Mouse (Mus musculus) hindbrain, postnatal 0 days (tissue): Measurements from ENCODE around the gene Nfib. TPM values are rescaled to one million over a fixed set of nuclear protein-coding genes. Genes with fewer than 3 reads are reported as not detected.

Experiments used
- ATAC-seq: fragments of 200-750 bp; cut with Nextera tagmentation; 2 replicates; pipeline ENCODE4 v1.8.0; 2017; ENCODE audit warnings: mild to moderate bottlenecking, moderate TSS enrichment, moderate library complexity
- DNase-seq: peaks from one replicate; pipeline ENCODE4 v3.0.0-alpha.2; 2015; ENCODE audit warnings: low spot score
- H3K27ac ChIP-seq: fragments of 300-500 bp; sonication (generic); 2 replicates; pipeline ENCODE4 v1.5.1; 2014; ENCODE audit warnings: mild to moderate bottlenecking
- H3K27me3 ChIP-seq: fragments of 300-500 bp; sonication (generic); 2 replicates; pipeline ENCODE4 v1.6.1; 2014; ENCODE audit warnings: low read length, mixed read lengths; ENCODE audit not compliant: insufficient read depth
- H3K36me3 ChIP-seq: fragments of 300-500 bp; sonication (generic); 2 replicates; pipeline ENCODE4 v1.6.1; 2014; ENCODE audit warnings: low read length, mixed read lengths; ENCODE audit not compliant: insufficient read depth
- H3K4me1 ChIP-seq: fragments of 300-500 bp; sonication (generic); 2 replicates; pipeline ENCODE4 v1.6.1; 2014; ENCODE audit warnings: antibody characterized with exemption, low read length, mixed read lengths; ENCODE audit not compliant: insufficient read depth
- H3K4me2 ChIP-seq: fragments of 300-500 bp; sonication (generic); 2 replicates; pipeline ENCODE4 v1.6.1; 2014; ENCODE audit warnings: low read depth, mild to moderate bottlenecking, low read length, moderate library complexity, mixed read lengths
- H3K4me3 ChIP-seq: fragments of 300-500 bp; sonication (generic); 2 replicates; pipeline ENCODE4 v1.5.1; 2014; ENCODE audit warnings: low read length
- H3K9ac ChIP-seq: fragments of 300-500 bp; sonication (generic); replicated peaks from 2 replicates; pipeline ENCODE4 v1.6.1; 2014; ENCODE audit warnings: mild to moderate bottlenecking, low read length, moderate library complexity, mixed read lengths
- H3K9me3 ChIP-seq: fragments of 300-500 bp; sonication (generic); 2 replicates; pipeline ENCODE4 v1.6.1; 2016; ENCODE audit warnings: low read length, mixed read lengths
- CTCF ChIP-seq: IDR thresholded peaks from 2 replicates; pipeline ENCODE4 v1.5.1; 2016; ENCODE audit warnings: antibody characterized with exemption, control low read depth, low read depth
- whole genome bisulfite sequencing: fragments of 180-500 bp; shearing (Covaris S2); extraction: QIAGEN DNeasy Blood & Tissue Kit; methylation state at CpG from one replicate; pipeline ENCODE4 v1.1.7; 2014; 5-methylcytosine and 5-hydroxymethylcytosine counted together
- polyA plus RNA-seq: library from polyadenylated mRNA; unstranded; fragments of >200 nt; fragmentation: Nextera tagmentation; extraction: Ambion mirVana; gene quantifications from 2 replicates; pipeline ENCODE4 v1.2.1, GENCODE M21; 2015
- total RNA-seq: library from RNA; depleted of rRNA; stranded (reverse); fragments of >200 nt; gene quantifications from 2 replicates; pipeline ENCODE4 v1.2.3, GENCODE M21; 2014

Gene Nfib
- total and polyA plus RNA-seq, 2 experiments from 2014 or later = 69.8 to 112 TPM

- Histone ChIP-seq H3K4me3 (no peak overlapping the region), H3K4me2 (no peak overlapping the region), H3K4me1 (0 out of 2 replicates have a peak, but pooled peaks cover 8% of the 10 kb centered on the region), H3K9ac (no peak overlapping the region), H3K9me3 (no peaks in the 10 kb centered on the region), H3K36me3 (no peaks in the 10 kb centered on the region), H3K27me3 (no peaks in the 10 kb centered on the region), H3K27ac (no peak overlapping the region)
- ATAC-seq (no peak), DNase-seq (no peak)
- no peak for TF ChIP-seq CTCF
- 91% methylated on average over 5 of the region's 5 CpGs for WGBS
Observed at GRCm38 (mm10) chr4:82438631-82439030, 266.9 kb downstream of the Nfib start.

- Histone ChIP-seq H3K9me3 (no peaks in the 10 kb centered on the region), H3K27me3 (no peaks in the 10 kb centered on the region), H3K36me3 (no peaks in the 10 kb centered on the region), H3K4me3 (no peak overlapping the region), H3K4me1 (0 out of 2 replicates have a peak, but pooled peaks cover 5% of the 10 kb centered on the region), H3K4me2 (no peak overlapping the region), H3K9ac (no peak overlapping the region), H3K27ac (no peak overlapping the region)
- ATAC-seq (no peak), DNase-seq (no peak)
- WGBS = 52% methylated on average over 12 of the region's 12 CpGs
- TF ChIP-seq CTCF = no peak
Observed at GRCm38 (mm10) chr4:82437533-82438318, 267.8 kb downstream of the Nfib start.

- DNase-seq (no peak), ATAC-seq (no peak)
- Histone ChIP-seq H3K27me3 (no peaks in the 10 kb centered on the region), H3K27ac (no peak overlapping the region), H3K9me3 (no peaks in the 10 kb centered on the region), H3K36me3 (no peaks in the 10 kb centered on the region), H3K4me1 (0 out of 2 replicates have a peak, but pooled peaks cover 5% of the 10 kb centered on the region), H3K4me3 (no peak overlapping the region), H3K4me2 (no peak overlapping the region), H3K9ac (no peak overlapping the region)
- no peak for TF ChIP-seq CTCF
- 80% methylated on average over 2 of the region's 2 CpGs for WGBS
Observed at GRCm38 (mm10) chr4:82436656-82437055, 268.9 kb downstream of the Nfib start.

GRCm38 (mm10) chr4:82435716-82436115, 269.8 kb downstream of the Nfib start:
- H3K4me1 ChIP-seq = 0 out of 2 replicates have a peak, but pooled peaks cover 5% of the 10 kb centered on the region
- no peak overlapping the region for H3K27ac ChIP-seq
- DNase-seq (peak; percentile 15), ATAC-seq (peak; percentile 70; the same call in 1 of the 2 replicates)
- H3K4me3 ChIP-seq = no peak overlapping the region
- 54% methylated on average over 5 of the region's 5 CpGs for WGBS
- no peak for TF ChIP-seq CTCF
- no peaks in the 10 kb centered on the region for H3K36me3 ChIP-seq
- no peaks in the 10 kb centered on the region for H3K27me3 ChIP-seq
- H3K9me3 ChIP-seq = no peaks in the 10 kb centered on the region
- H3K9ac ChIP-seq = no peak overlapping the region
- no peak overlapping the region for H3K4me2 ChIP-seq

GRCm38 (mm10) chr4:82433926-82434705, 271.4 kb downstream of the Nfib start:
- H3K36me3 ChIP-seq = no peaks in the 10 kb centered on the region
- H3K27me3 ChIP-seq = no peaks in the 10 kb centered on the region
- 40% methylated on average over 13 of the region's 13 CpGs for WGBS
- DNase-seq = no peak
- no peaks in the 10 kb centered on the region for H3K9me3 ChIP-seq
- TF ChIP-seq CTCF = no peak
- no peak for ATAC-seq
- no peak overlapping the region for H3K4me2 ChIP-seq
- 0 out of 2 replicates have a peak, but pooled peaks cover 5% of the 10 kb centered on the region for H3K4me1 ChIP-seq
- H3K27ac ChIP-seq = no peak overlapping the region
- no peak overlapping the region for H3K9ac ChIP-seq
- H3K4me3 ChIP-seq = no peak overlapping the region

GRCm38 (mm10) chr4:82431831-82432230, 273.7 kb downstream of the Nfib start:
- H3K9ac ChIP-seq = no peak overlapping the region
- no peak for TF ChIP-seq CTCF
- ATAC-seq (no peak), DNase-seq (no peak)
- no peak overlapping the region for H3K4me3 ChIP-seq
- H3K4me1 ChIP-seq = no peaks in the 10 kb centered on the region
- H3K27me3 ChIP-seq = no peaks in the 10 kb centered on the region
- H3K27ac ChIP-seq = no peak overlapping the region
- H3K4me2 ChIP-seq = no peak overlapping the region
- 89% methylated on average over 8 of the region's 8 CpGs for WGBS
- no peaks in the 10 kb centered on the region for H3K9me3 ChIP-seq
- no peaks in the 10 kb centered on the region for H3K36me3 ChIP-seq

GRCm38 (mm10) chr4:82430802-82431201, 274.7 kb downstream of the Nfib start:
- ATAC-seq (no peak), DNase-seq (no peak)
- Histone ChIP-seq H3K9ac (no peak overlapping the region), H3K27ac (no peak overlapping the region), H3K4me2 (no peak overlapping the region), H3K4me3 (no peak overlapping the region), H3K4me1 (no peaks in the 10 kb centered on the region), H3K36me3 (no peaks in the 10 kb centered on the region), H3K9me3 (no peaks in the 10 kb centered on the region), H3K27me3 (no peaks in the 10 kb centered on the region)
- no peak for TF ChIP-seq CTCF
- WGBS = 54% methylated on average over 3 of the region's 3 CpGs
